Mouse (Mus musculus) limb, embryonic 12.5 days (tissue): ENCODE measurements at regions not wholly inside any gene's neighbourhood (a gene's known extent, or its start where the extent isn't known, plus 50 kb on each side); places are given as distances from the start of the nearest gene placed in this dataset.

Source experiments
- ATAC-seq: fragments of 200-750 bp; cut with Nextera tagmentation; 2 replicates; pipeline ENCODE4 v1.8.0; 2017; ENCODE audit warnings: low read depth, moderate TSS enrichment; ENCODE audit not compliant: insufficient number of reproducible peaks, insufficient read depth, low FRiP score, low TSS enrichment
- H3K27ac ChIP-seq: fragments of 300-500 bp; sonication (generic); 2 replicates; pipeline ENCODE4 v1.5.1; 2016; ENCODE audit warnings: mild to moderate bottlenecking, moderate library complexity
- H3K27me3 ChIP-seq: fragments of 300-500 bp; sonication (generic); 2 replicates; pipeline ENCODE4 v1.6.1; 2016; ENCODE audit warnings: mild to moderate bottlenecking, moderate library complexity
- H3K36me3 ChIP-seq: fragments of 300-500 bp; sonication (generic); 2 replicates; pipeline ENCODE4 v1.6.1; 2016; ENCODE audit warnings: mild to moderate bottlenecking, moderate library complexity
- H3K4me1 ChIP-seq: fragments of 300-500 bp; sonication (generic); replicated peaks from 2 replicates; pipeline ENCODE4 v1.6.1; 2016
- H3K4me2 ChIP-seq: fragments of 300-500 bp; sonication (generic); 2 replicates; pipeline ENCODE4 v1.6.1; 2016; ENCODE audit warnings: mild to moderate bottlenecking, moderate library complexity
- H3K4me3 ChIP-seq: fragments of 300-500 bp; sonication (generic); replicated peaks from 2 replicates; pipeline ENCODE4 v1.5.1; 2016; ENCODE audit warnings: mild to moderate bottlenecking
- H3K9ac ChIP-seq: fragments of 300-500 bp; sonication (generic); replicated peaks from 2 replicates; pipeline ENCODE4 v1.6.1; 2016; ENCODE audit warnings: mild to moderate bottlenecking, moderate library complexity
- H3K9me3 ChIP-seq: fragments of 300-500 bp; sonication (generic); 2 replicates; pipeline ENCODE4 v1.6.1; 2016; ENCODE audit warnings: mild to moderate bottlenecking, moderate library complexity
- WGBS: fragments of 180-500 bp; shearing (Covaris S2); methylation state at CpG from one replicate; pipeline ENCODE4 v1.1.7; 2016; 5-methylcytosine and 5-hydroxymethylcytosine counted together

GRCm38 (mm10) chr12:16013861-16014630 is 197.3 kb upstream of the Trib2 start:
- no peak overlapping the region for H3K4me2 ChIP-seq
- H3K27ac ChIP-seq = no peak overlapping the region
- WGBS = 86% methylated on average over 6 of the region's 6 CpGs
- no peak for ATAC-seq
- H3K36me3 ChIP-seq = no peaks in the 10 kb centered on the region
- no peaks in the 10 kb centered on the region for H3K27me3 ChIP-seq
- H3K4me3 ChIP-seq = no peak overlapping the region
- H3K4me1 ChIP-seq = peaks cover 28% of the 10 kb centered on the region
- H3K9ac ChIP-seq = no peak overlapping the region
- H3K9me3 ChIP-seq = no peaks in the 10 kb centered on the region

DNA sequence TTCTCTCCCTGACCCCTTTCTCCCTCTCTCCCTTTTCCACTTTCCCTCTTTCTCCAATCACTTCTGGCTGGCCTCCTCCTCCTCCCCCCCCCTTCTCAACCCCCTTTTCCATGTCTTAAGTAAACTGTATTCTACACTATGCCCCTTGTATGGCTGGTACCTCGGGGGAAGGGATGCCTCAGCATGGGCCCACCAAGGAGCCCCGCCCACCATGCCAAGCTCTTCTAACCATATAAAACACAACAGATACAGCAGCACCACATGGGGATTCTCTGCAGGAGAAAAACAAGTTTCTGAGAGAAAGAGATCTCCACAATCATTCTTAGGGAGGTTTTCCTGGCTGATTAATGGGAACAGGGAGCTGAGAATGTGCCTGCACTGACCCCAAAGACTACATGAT is 196.6 kb upstream of the Trib2 start:
- no peaks in the 10 kb centered on the region for H3K27me3 ChIP-seq
- H3K4me1 ChIP-seq = peaks cover 29% of the 10 kb centered on the region
- no peak overlapping the region for H3K27ac ChIP-seq
- ATAC-seq = no peak
- no peak overlapping the region for H3K4me3 ChIP-seq
- H3K9me3 ChIP-seq = no peaks in the 10 kb centered on the region
- 87% methylated on average over 2 of the region's 2 CpGs for WGBS
- H3K9ac ChIP-seq = no peak overlapping the region
- H3K36me3 ChIP-seq = no peaks in the 10 kb centered on the region
- no peak overlapping the region for H3K4me2 ChIP-seq

DNA sequence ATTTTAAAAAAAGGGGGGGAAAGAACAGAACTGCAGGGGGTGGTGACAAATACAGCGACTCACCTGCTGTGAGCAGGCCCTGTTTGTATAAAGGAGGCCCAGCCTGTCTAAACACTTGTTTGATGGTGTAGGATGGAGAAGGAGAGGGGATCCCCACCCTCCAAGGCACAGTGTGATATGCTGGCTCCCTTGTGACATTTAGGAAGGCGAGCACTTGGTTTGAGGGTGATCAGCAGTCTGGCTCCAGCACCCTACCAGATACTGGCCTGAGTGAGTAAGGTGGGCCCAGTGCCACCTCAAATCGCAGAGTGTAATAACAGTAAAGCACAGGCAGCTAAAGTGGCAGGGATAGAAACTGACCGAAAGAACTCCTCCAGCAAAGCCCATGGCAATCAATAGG is 195.4 kb upstream of the Trib2 start:
- Histone ChIP-seq H3K36me3 (no peaks in the 10 kb centered on the region), H3K9ac (no peak overlapping the region), H3K27me3 (no peaks in the 10 kb centered on the region), H3K4me2 (no peak overlapping the region), H3K4me1 (peaks cover 29% of the 10 kb centered on the region), H3K27ac (no peak overlapping the region), H3K9me3 (no peaks in the 10 kb centered on the region), H3K4me3 (no peak overlapping the region)
- 68% methylated on average over 4 of the region's 4 CpGs for WGBS
- no peak for ATAC-seq

GRCm38 (mm10) chr12:16009822-16010620 is 193.3 kb upstream of the Trib2 start:
- 50% methylated on average over 10 of the region's 10 CpGs for WGBS
- no peak overlapping the region for H3K4me2 ChIP-seq
- no peaks in the 10 kb centered on the region for H3K27me3 ChIP-seq
- no peak for ATAC-seq
- H3K4me1 ChIP-seq = peaks cover 23% of the 10 kb centered on the region
- H3K9me3 ChIP-seq = no peaks in the 10 kb centered on the region
- no peak overlapping the region for H3K9ac ChIP-seq
- H3K36me3 ChIP-seq = no peaks in the 10 kb centered on the region
- H3K4me3 ChIP-seq = no peak overlapping the region
- H3K27ac ChIP-seq = no peak overlapping the region

DNA sequence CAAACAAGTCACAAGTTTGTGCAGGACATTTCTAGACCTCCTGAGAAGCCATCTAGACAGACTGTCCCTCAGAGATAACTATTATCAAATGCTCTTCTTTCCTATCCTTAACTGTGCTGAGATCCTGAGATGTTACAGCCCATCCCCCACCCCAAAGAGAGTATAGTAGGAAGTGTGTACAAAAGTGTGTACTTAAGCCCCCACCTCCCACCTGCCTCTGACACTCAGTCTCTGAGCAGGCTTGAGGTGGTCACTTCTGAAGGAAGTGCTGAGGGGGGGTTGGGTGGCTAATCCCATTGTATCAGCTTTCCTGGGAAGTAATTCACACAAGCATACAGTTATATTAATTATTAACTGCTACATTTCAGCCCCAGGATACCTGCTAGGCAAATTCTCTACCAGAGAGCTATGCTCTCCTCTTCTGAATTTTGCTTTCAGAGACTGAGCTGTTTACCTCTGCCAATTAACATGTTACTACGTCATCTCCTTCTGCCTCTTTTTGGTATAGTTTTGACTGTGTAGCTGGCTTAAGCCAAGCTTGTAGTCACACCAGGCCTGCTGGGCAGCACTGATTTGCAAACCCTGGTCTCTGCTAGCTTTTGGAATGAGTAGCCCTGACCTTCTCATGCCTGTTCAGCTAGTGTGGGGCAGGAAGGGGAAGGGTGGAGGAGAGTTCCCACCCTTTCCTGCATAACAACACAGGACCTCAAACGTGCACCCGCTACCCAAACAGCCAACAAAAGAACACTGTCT is 192.2 kb upstream of the Trib2 start:
- Histone ChIP-seq H3K27me3 (no peaks in the 10 kb centered on the region), H3K4me2 (no peak overlapping the region), H3K27ac (no peak overlapping the region), H3K9ac (no peak overlapping the region), H3K9me3 (no peaks in the 10 kb centered on the region), H3K4me1 (peaks cover 22% of the 10 kb centered on the region), H3K4me3 (no peak overlapping the region), H3K36me3 (no peaks in the 10 kb centered on the region)
- ATAC-seq = no peak
- WGBS = 60% methylated on average over 3 of the region's 3 CpGs

GRCm38 (mm10) chr12:16008261-16008660 is 191.5 kb upstream of the Trib2 start:
- H3K4me2 ChIP-seq = no peak overlapping the region
- no peaks in the 10 kb centered on the region for H3K9me3 ChIP-seq
- no peaks in the 10 kb centered on the region for H3K36me3 ChIP-seq
- no peak overlapping the region for H3K9ac ChIP-seq
- no peak overlapping the region for H3K4me3 ChIP-seq
- H3K27me3 ChIP-seq = no peaks in the 10 kb centered on the region
- no peak for ATAC-seq
- peaks cover 22% of the 10 kb centered on the region for H3K4me1 ChIP-seq
- 82% methylated on average over 4 of the region's 4 CpGs for WGBS
- H3K27ac ChIP-seq = no peak overlapping the region

DNA sequence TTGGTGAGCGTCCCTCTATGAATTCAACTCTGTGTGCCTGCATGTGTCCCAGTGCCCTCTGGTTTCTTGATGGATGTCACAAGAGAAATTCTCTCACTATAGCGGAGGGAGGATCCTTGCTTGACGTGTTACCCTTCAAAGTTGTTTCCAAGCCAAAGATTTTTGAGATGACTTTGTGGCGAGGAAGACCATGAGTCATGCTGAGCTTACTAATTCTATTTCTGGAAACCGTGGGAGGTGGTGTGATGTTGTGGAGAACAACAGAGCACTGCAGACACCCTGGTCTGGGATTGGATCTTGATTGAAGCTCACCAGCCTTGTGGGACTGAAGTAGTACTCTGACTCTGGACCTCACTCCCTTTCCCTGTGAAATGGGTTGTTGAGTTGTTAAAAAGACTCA is 190.0 kb upstream of the Trib2 start:
- no peak for ATAC-seq
- 90% methylated on average over 5 of the region's 5 CpGs for WGBS
- no peak overlapping the region for H3K27ac ChIP-seq
- no peaks in the 10 kb centered on the region for H3K36me3 ChIP-seq
- no peak overlapping the region for H3K4me3 ChIP-seq
- no peak overlapping the region for H3K9ac ChIP-seq
- H3K9me3 ChIP-seq = no peaks in the 10 kb centered on the region
- no peaks in the 10 kb centered on the region for H3K27me3 ChIP-seq
- no peak overlapping the region for H3K4me2 ChIP-seq
- peaks cover 17% of the 10 kb centered on the region for H3K4me1 ChIP-seq

DNA sequence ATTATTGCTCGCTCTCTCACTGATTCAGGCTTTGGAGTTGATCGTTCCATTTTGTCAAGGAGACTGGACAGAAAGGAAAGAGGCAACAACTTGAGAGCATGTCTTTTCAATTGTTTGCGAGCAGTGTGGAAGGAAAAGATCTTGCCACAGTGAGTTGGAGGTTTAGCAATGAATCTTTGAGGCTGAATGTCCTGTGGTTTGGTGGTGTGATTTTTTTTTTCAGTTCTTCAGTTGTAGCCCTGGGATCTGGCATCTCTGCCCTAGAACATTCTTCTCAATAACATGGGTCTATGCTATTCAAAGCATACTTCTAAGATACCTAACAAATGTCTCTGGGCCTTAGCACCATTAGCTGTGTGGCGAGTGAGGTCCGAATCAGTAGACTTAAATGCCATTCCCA is 189.6 kb upstream of the Trib2 start:
- Histone ChIP-seq H3K36me3 (no peaks in the 10 kb centered on the region), H3K9me3 (no peaks in the 10 kb centered on the region), H3K4me3 (no peak overlapping the region), H3K27ac (no peak overlapping the region), H3K4me1 (peaks cover 13% of the 10 kb centered on the region; the same call in 1 of the 2 replicates), H3K4me2 (no peak overlapping the region), H3K27me3 (no peaks in the 10 kb centered on the region), H3K9ac (no peak overlapping the region)
- WGBS = 96% methylated on average over 5 of the region's 5 CpGs
- ATAC-seq = no peak

DNA sequence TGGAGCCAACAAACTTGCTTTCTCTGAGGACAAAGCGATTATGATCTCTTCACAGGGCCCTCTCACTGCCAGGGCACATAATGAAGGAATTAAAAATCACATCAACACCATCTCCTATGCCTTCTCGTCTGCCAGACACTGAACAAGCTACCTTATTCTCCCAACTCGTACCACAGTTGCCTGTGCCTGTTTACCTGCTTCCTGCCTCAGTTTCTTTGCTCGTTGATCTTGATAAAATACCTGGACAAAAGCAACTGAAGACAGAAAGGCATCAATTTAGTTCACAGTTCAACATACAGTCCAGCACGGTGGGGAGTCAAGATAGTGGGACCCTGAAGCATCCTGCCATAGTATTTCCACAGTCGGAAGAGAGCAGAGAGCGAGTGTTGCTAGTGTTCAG is 185.1 kb upstream of the Trib2 start:
- H3K36me3 ChIP-seq = no peaks in the 10 kb centered on the region
- no peaks in the 10 kb centered on the region for H3K27me3 ChIP-seq
- no peak for ATAC-seq
- WGBS = 90% methylated on average over 7 of the region's 7 CpGs
- H3K4me3 ChIP-seq = no peak overlapping the region
- H3K4me1 ChIP-seq = no peaks in the 10 kb centered on the region
- no peak overlapping the region for H3K9ac ChIP-seq
- H3K9me3 ChIP-seq = no peaks in the 10 kb centered on the region
- no peak overlapping the region for H3K27ac ChIP-seq
- H3K4me2 ChIP-seq = no peak overlapping the region

DNA sequence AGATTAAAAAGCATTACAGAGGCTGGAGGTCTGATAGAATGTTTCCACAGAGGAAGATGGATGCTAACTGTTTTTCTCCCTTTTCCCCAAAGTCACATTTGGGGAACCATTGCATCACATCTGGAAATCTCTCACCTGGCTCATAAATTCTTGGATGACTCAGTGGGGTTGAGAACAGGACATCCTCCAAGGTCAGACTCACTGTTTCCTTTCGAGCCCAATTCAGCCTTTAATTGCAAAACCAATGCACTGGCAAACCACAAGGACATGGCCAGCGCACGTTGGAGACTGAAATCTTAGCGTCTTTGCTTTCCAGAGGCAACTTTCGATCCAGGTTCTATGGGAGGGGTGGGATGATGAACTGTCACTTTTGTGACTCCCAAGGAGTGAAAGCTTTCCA is 184.5 kb upstream of the Trib2 start:
- ATAC-seq = no peak
- Histone ChIP-seq H3K4me1 (no peaks in the 10 kb centered on the region), H3K9ac (no peak overlapping the region), H3K9me3 (no peaks in the 10 kb centered on the region), H3K36me3 (no peaks in the 10 kb centered on the region), H3K27ac (no peak overlapping the region), H3K27me3 (no peaks in the 10 kb centered on the region), H3K4me3 (no peak overlapping the region), H3K4me2 (no peak overlapping the region)
- 78% methylated on average over 5 of the region's 5 CpGs for WGBS

DNA sequence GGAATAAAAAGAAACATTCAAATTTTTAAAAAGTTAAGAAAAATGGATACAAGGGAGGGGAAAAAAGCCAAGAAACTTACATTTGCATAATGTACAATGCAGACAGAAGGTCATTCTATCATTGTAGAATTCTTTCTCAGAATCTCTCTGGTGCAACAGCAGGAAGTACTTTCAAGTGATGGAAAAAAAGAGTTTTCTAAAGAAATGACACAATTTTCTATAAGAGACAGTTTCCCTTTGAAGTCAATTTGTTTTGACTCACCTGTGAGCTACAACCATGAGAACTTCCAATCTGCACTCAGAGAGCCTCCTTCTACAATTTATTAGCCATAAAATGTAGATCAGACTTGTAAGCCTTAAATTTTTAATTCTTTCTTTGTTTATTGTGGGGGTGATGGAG is 181.6 kb upstream of the Trib2 start:
- Histone ChIP-seq H3K4me2 (no peak overlapping the region), H3K9me3 (no peaks in the 10 kb centered on the region), H3K27ac (no peak overlapping the region), H3K4me3 (no peak overlapping the region), H3K36me3 (no peaks in the 10 kb centered on the region), H3K27me3 (no peaks in the 10 kb centered on the region), H3K9ac (no peak overlapping the region), H3K4me1 (no peaks in the 10 kb centered on the region)
- no peak for ATAC-seq
